Mouse (Mus musculus) heart, embryonic 13.5 days (tissue): ENCODE measurements at regions not wholly inside any gene's neighbourhood (a gene's known extent, or its start where the extent isn't known, plus 50 kb on each side); places are given as distances from the start of the nearest gene placed in this dataset.

ENCODE experiments used
- ATAC-seq: fragments of 200-750 bp; cut with Nextera tagmentation; 2 replicates; pipeline ENCODE4 v1.8.0; 2017; ENCODE audit warnings: moderate TSS enrichment; ENCODE audit not compliant: insufficient number of reproducible peaks, low FRiP score, low TSS enrichment; ENCODE audit errors: extremely low read depth
- H3K27ac ChIP-seq: fragments of 300-500 bp; sonication (generic); replicated peaks from 2 replicates; pipeline ENCODE4 v1.5.1; 2015; ENCODE audit warnings: moderate library complexity, mild to moderate bottlenecking, inconsistent platforms
- H3K27me3 ChIP-seq: fragments of 300-500 bp; sonication (generic); replicated peaks from 2 replicates; pipeline ENCODE4 v1.6.1; 2015; ENCODE audit warnings: mild to moderate bottlenecking, inconsistent platforms
- H3K36me3 ChIP-seq: fragments of 300-500 bp; sonication (generic); 2 replicates; pipeline ENCODE4 v1.6.1; 2015; ENCODE audit warnings: mild to moderate bottlenecking, inconsistent platforms
- H3K4me1 ChIP-seq: fragments of 300-500 bp; sonication (generic); 2 replicates; pipeline ENCODE4 v1.6.1; 2015; ENCODE audit warnings: inconsistent platforms
- H3K4me2 ChIP-seq: fragments of 300-500 bp; sonication (generic); 2 replicates; pipeline ENCODE4 v1.6.1; 2015; ENCODE audit warnings: inconsistent platforms, mild to moderate bottlenecking, moderate library complexity
- H3K4me3 ChIP-seq: fragments of 300-500 bp; sonication (generic); 2 replicates; pipeline ENCODE4 v1.5.1; 2015; ENCODE audit warnings: moderate library complexity, mild to moderate bottlenecking, inconsistent platforms
- H3K9ac ChIP-seq: fragments of 300-500 bp; sonication (generic); 2 replicates; pipeline ENCODE4 v1.6.1; 2015; ENCODE audit warnings: inconsistent platforms, mild to moderate bottlenecking, moderate library complexity
- H3K9me3 ChIP-seq: fragments of 300-500 bp; sonication (generic); 2 replicates; pipeline ENCODE4 v1.6.1; 2016; ENCODE audit warnings: inconsistent platforms
- WGBS: fragments of 180-500 bp; shearing (Covaris S2); methylation state at CpG from one replicate; pipeline ENCODE4 v1.1.7; 2015; ENCODE audit warnings: mixed read lengths; 5-methylcytosine and 5-hydroxymethylcytosine counted together

- Histone ChIP-seq H3K4me3 (no peak overlapping the region), H3K36me3 (no peaks in the 10 kb centered on the region), H3K4me1 (peaks cover 5% of the 10 kb centered on the region; the same call in 1 of the 2 replicates), H3K27ac (no peak overlapping the region), H3K9ac (no peak overlapping the region), H3K4me2 (no peak overlapping the region), H3K27me3 (0 out of 2 replicates have a peak, but pooled peaks cover 5% of the 10 kb centered on the region), H3K9me3 (no peaks in the 10 kb centered on the region)
- WGBS = 62% methylated on average over 4 of the region's 4 CpGs
- ATAC-seq = no peak
These were observed 117.8 kb downstream of the Utp6 start for GRCm38 (mm10) chr11:79844436-79844835.

- Histone ChIP-seq H3K4me1 (peaks cover 15% of the 10 kb centered on the region), H3K4me3 (no peak overlapping the region), H3K36me3 (no peaks in the 10 kb centered on the region), H3K9me3 (no peaks in the 10 kb centered on the region), H3K27ac (no peak overlapping the region), H3K27me3 (0 out of 2 replicates have a peak, but pooled peaks cover 5% of the 10 kb centered on the region), H3K4me2 (no peak overlapping the region), H3K9ac (no peak overlapping the region)
- ATAC-seq = no peak
- WGBS = 39% methylated on average over 3 of the region's 3 CpGs
These were observed 119.2 kb downstream of the Utp6 start for GRCm38 (mm10) chr11:79843021-79843420.

GRCm38 (mm10) chr11:79839973-79840372 is 122.2 kb downstream of the Utp6 start:
- no peaks in the 10 kb centered on the region for H3K9me3 ChIP-seq
- no peak overlapping the region for H3K9ac ChIP-seq
- ATAC-seq = no peak
- no peaks in the 10 kb centered on the region for H3K36me3 ChIP-seq
- H3K4me3 ChIP-seq = no peak overlapping the region
- no peak overlapping the region for H3K27ac ChIP-seq
- H3K27me3 ChIP-seq = 0 out of 2 replicates have a peak, but pooled peaks cover 5% of the 10 kb centered on the region
- peaks cover 29% of the 10 kb centered on the region for H3K4me1 ChIP-seq
- no peak overlapping the region for H3K4me2 ChIP-seq
- 72% methylated on average over 6 of the region's 6 CpGs for WGBS

GRCm38 (mm10) chr11:79838051-79838450 is 124.1 kb downstream of the Utp6 start:
- no peak overlapping the region for H3K4me2 ChIP-seq
- peak overlapping the region; percentile 64; the same call in 1 of the 2 replicates for H3K27ac ChIP-seq
- no peak for ATAC-seq
- no peaks in the 10 kb centered on the region for H3K36me3 ChIP-seq
- H3K27me3 ChIP-seq = 0 out of 2 replicates have a peak, but pooled peaks cover 5% of the 10 kb centered on the region
- H3K9me3 ChIP-seq = no peaks in the 10 kb centered on the region
- no peak overlapping the region for H3K4me3 ChIP-seq
- 47% methylated on average over 4 of the region's 4 CpGs for WGBS
- peaks cover 29% of the 10 kb centered on the region for H3K4me1 ChIP-seq
- H3K9ac ChIP-seq = no peak overlapping the region

- 6% methylated on average over 6 of the region's 6 CpGs for WGBS
- H3K27me3 ChIP-seq = 0 out of 2 replicates have a peak, but pooled peaks cover 5% of the 10 kb centered on the region
- peaks cover 29% of the 10 kb centered on the region for H3K4me1 ChIP-seq
- no peaks in the 10 kb centered on the region for H3K9me3 ChIP-seq
- H3K27ac ChIP-seq = peak overlapping the region; percentile 64; the same call in 1 of the 2 replicates
- no peak for ATAC-seq
- no peaks in the 10 kb centered on the region for H3K36me3 ChIP-seq
- 0 out of 2 replicates have a peak overlapping the region, but pooled peaks have one; percentile 13 for H3K4me2 ChIP-seq
- peak overlapping the region; percentile 38; the same call in 1 of the 2 replicates for H3K9ac ChIP-seq
- no peak overlapping the region for H3K4me3 ChIP-seq
These were observed 124.9 kb downstream of the Utp6 start for GRCm38 (mm10) chr11:79837076-79837990.

- Histone ChIP-seq H3K27me3 (no peaks in the 10 kb centered on the region), H3K4me2 (no peak overlapping the region), H3K27ac (no peak overlapping the region), H3K4me3 (no peak overlapping the region), H3K36me3 (no peaks in the 10 kb centered on the region), H3K9ac (no peak overlapping the region), H3K9me3 (no peaks in the 10 kb centered on the region), H3K4me1 (peaks cover 29% of the 10 kb centered on the region)
- no peak for ATAC-seq
- WGBS = 84% methylated on average over 7 of the region's 7 CpGs
These were observed 126.3 kb downstream of the Utp6 start for GRCm38 (mm10) chr11:79835873-79836272.

GRCm38 (mm10) chr11:79833817-79834216 is 128.4 kb downstream of the Utp6 start:
- peaks cover 20% of the 10 kb centered on the region for H3K4me1 ChIP-seq
- H3K4me3 ChIP-seq = no peak overlapping the region
- no peak overlapping the region for H3K27ac ChIP-seq
- H3K9me3 ChIP-seq = no peaks in the 10 kb centered on the region
- H3K4me2 ChIP-seq = no peak overlapping the region
- H3K9ac ChIP-seq = no peak overlapping the region
- no peaks in the 10 kb centered on the region for H3K27me3 ChIP-seq
- no peak for ATAC-seq
- 68% methylated on average over 2 of the region's 2 CpGs for WGBS
- H3K36me3 ChIP-seq = no peaks in the 10 kb centered on the region

- H3K36me3 ChIP-seq = no peaks in the 10 kb centered on the region
- ATAC-seq = no peak
- H3K4me2 ChIP-seq = no peak overlapping the region
- H3K9ac ChIP-seq = no peak overlapping the region
- peaks cover under 1% of the 10 kb centered on the region for H3K4me1 ChIP-seq
- WGBS = 89% methylated on average over 11 of the region's 11 CpGs
- H3K9me3 ChIP-seq = no peaks in the 10 kb centered on the region
- H3K27me3 ChIP-seq = no peaks in the 10 kb centered on the region
- H3K27ac ChIP-seq = no peak overlapping the region
- no peak overlapping the region for H3K4me3 ChIP-seq
These were observed 130.4 kb downstream of the Utp6 start for GRCm38 (mm10) chr11:79831591-79832320.

- no peaks in the 10 kb centered on the region for H3K27me3 ChIP-seq
- 81% methylated on average over 5 of the region's 5 CpGs for WGBS
- H3K36me3 ChIP-seq = no peaks in the 10 kb centered on the region
- ATAC-seq = no peak
- H3K4me3 ChIP-seq = no peak overlapping the region
- H3K4me2 ChIP-seq = no peak overlapping the region
- no peaks in the 10 kb centered on the region for H3K9me3 ChIP-seq
- peaks cover 5% of the 10 kb centered on the region for H3K4me1 ChIP-seq
- no peak overlapping the region for H3K9ac ChIP-seq
- no peak overlapping the region for H3K27ac ChIP-seq
These were observed 131.6 kb downstream of the Utp6 start for GRCm38 (mm10) chr11:79830567-79831055.

- H3K36me3 ChIP-seq = no peaks in the 10 kb centered on the region
These were observed 135.2 kb downstream of the Utp6 start for GRCm38 (mm10) chr11:79827034-79827433.

GRCm38 (mm10) chr11:79825881-79826280 is 136.3 kb downstream of the Utp6 start:
- 63% methylated on average over 4 of the region's 4 CpGs for WGBS
- Histone ChIP-seq H3K9ac (no peak overlapping the region), H3K4me2 (no peak overlapping the region), H3K27me3 (no peaks in the 10 kb centered on the region), H3K9me3 (no peaks in the 10 kb centered on the region), H3K27ac (no peak overlapping the region), H3K4me3 (no peak overlapping the region), H3K36me3 (no peaks in the 10 kb centered on the region), H3K4me1 (peaks cover 19% of the 10 kb centered on the region)
- no peak for ATAC-seq

More at GRCm38 (mm10) chr11:79827034-79827433, 135.2 kb downstream of the Utp6 start:
- Histone ChIP-seq H3K27me3 (no peaks in the 10 kb centered on the region), H3K9ac (no peak overlapping the region), H3K4me2 (no peak overlapping the region), H3K9me3 (no peaks in the 10 kb centered on the region), H3K27ac (no peak overlapping the region), H3K4me3 (no peak overlapping the region), H3K4me1 (peaks cover 19% of the 10 kb centered on the region)
- WGBS = 76% methylated on average over 3 of the region's 3 CpGs
- no peak for ATAC-seq
